Mouse (Mus musculus): ENCODE results near the gene Ankrd16.

Gene Ankrd16

DNA sequence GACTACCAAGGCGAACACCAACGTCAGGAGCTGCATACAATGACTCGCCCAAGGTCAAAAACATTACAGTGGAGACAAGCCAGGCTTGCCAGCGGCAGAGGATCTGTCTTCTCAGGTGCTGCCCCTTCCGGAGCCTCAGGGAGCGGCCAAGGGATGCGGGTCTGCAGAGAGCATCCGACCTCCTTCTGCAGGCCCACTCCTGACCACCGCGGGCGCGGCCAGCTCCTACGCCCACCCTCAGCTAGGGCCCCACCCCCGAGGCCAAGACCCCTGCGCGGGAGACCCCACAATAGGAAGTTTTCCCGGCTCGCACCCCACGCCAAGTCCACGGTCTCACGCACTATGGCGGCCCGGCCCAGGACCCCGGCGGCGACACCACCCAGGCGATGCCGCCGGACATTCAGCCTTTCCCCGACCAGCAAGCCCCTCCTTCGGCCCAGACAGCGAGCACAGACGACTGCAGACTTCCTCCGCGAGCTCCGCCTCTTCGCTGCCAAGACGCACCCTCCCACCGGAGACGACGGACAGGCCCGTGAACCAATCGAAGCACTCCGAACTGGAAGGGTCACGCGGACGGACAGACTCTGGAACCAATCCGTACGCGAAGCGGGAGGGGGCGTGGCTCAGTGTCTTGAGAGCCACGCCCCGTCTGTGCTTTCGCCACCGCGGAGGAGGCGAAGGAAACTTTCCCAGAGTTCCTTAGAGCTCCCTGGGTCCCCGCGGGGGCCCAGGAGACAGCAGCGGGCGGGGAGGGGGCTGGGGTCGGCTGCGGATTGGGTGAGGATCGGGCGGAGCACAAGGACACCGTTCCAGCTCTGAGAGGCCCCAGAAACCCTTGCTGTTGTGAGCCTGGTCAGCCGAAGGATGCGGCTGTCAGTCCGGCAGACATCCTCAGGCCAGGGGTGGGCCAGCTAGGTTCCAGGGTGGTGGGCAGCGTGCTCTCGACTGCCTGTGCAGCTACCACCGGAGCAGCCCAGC lies at the start of gene Ankrd16, which contains the start of gene Fbh1:
Ankrd16 (plus strand) TSS at position 786 of the 978 bp plus-strand sequence.
Fbh1 (minus strand) TSS at position 492 of the 978 bp plus-strand sequence.
- DNase-seq (ENCODE audit: low spot score) = peak; percentile 100

DNA sequence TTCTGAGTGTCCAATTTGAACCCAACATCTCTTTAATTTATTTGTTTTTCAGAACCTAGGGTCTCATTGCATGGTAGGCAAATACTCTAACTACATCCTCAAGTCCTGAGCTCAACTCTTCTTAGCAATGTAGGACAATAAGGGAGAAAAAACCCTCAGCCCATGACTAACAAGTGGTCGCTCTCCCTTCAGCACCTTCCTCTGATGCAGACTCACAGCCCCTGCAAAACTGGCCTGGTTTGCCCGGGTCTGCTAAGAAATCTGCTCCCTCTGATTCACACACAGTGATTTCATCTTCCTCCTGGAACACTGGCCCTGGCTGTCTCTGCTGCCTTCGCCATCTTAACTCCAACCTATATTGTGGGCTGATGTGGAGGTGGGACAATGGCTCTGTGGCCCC lies 48.6 kb upstream of the Ankrd16 start:
- DNase-seq (ENCODE audit: low spot score) = no peak

DNA sequence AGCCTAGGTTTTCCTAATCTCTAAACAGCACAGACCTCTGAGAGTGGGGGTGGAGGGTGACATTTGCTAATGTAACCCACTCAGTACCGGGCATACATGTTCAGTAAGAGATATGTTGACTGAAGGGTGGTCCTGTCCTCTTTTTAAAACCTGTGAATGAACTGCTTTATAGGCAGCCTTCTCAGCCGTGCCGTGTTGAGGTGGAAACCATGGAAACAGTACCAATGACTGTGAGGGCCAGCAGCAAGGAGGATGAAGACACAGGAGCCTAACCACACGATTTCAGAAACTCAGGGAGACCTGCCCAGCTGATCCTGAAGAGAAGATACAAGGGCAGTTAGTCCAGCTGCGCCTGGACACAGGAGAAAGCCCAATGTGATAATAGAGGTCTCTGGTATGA lies 44.7 kb upstream of the Ankrd16 start:
- DNase-seq (ENCODE audit: low spot score) = no peak

DNA sequence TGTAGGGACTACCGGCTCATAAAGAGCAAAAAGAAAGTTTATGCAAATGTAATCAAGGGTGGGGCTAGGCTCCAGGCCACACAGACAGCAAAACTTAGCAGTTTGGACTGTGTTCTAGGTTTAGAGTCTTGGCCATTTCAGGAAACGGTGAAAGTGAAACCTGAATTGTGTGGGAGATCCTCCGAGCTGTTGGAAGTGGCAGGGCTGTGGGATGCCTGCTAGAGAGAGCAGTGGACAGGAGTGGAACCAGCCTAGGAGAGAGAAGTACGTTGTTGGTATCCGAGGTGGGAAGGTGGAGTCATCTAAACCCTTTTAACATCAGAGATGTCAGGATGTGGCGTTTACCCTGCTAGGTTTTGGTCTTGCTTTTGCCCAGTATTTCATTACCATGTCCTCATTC lies 41.8 kb upstream of the Ankrd16 start:
- DNase-seq (ENCODE audit: low spot score) = no peak

DNA sequence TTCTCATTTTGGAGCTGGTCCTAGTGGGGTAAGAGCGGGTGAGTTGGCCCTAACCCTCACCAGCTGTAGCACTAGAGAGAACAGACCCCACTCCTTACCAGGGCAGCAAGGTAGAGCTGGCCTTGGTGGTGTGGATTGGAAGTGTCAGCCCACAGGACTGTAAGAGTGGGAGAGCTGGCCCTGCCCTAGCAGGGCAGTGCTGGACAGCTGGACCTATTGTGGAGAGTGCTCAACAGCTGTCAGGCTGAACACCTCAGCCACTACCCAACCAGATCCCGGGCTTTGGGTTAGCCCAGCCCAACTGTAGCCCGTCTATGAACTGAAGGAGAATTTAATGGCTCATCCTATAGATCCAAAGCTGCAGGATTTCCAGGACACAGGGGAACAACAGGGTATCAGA lies 38.9 kb upstream of the Ankrd16 start:
- DNase-seq (ENCODE audit: low spot score) = no peak

DNA sequence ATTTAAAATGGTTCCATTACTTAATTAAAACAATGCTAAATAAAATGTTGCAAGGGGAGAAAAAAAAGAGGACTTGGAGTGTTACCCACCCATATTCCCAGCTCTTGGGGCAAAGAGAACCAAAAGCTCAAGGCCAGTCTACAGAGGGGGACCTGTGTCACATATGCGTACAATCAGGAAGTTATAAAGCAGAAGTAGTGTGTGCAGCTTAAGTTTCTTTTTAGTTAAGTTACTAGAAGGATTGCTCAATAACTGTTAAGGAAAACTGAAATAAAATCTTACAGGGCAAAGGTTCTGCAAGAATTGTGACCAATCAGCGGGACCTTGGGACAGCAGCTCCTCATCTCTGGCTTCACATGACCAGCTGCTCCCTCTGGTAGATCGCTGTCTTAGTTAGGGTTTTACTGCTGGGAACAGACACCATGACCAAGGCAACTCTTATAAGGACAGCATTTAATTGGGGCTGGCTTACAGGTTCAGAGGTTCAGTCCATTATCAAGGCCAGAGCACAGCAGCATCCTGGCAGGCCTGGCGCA lies 38.1 kb upstream of the Ankrd16 start:
- no peak for DNase-seq (ENCODE audit: low spot score)

DNA sequence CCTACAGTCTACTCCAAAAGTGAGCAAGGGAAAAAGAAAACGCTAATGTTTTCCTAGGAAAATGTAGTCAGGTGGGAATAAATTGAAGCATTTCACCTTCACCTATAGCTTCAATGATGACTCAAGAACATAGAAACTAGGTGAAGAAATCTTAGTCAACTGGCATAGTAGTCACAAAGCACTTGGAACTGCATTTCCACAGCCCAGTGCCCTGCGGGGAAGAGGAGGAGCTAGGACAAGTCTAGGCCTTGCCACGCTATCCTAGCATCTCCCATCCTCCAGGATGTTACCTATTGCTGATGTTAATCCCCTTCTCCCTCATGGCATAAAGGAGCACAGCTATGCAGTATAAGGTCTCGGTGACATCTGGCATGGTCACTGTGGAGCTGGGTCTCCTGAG lies 15.1 kb upstream of the Ankrd16 start:
- DNase-seq (ENCODE audit: low spot score) = no peak

DNA sequence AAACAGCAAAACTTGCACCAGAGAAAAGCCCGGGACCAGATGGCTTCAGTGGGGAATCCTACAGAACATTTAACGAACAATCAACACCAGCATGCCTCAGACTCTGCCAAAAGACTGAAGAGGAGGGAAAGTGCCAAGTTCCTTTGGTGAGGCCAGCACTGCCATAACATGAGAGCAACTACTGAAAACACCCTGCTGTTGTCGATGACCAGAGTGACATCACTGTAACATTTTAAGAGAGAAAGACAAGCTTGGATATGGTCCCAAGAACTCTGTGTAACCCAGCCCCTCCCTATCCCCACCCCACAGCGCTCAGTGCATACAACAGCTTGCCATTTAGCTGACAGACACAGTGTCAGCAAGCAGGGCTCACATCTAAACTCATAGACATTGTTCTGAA lies 12.0 kb upstream of the Ankrd16 start:
- DNase-seq (ENCODE audit: low spot score) = no peak

DNA sequence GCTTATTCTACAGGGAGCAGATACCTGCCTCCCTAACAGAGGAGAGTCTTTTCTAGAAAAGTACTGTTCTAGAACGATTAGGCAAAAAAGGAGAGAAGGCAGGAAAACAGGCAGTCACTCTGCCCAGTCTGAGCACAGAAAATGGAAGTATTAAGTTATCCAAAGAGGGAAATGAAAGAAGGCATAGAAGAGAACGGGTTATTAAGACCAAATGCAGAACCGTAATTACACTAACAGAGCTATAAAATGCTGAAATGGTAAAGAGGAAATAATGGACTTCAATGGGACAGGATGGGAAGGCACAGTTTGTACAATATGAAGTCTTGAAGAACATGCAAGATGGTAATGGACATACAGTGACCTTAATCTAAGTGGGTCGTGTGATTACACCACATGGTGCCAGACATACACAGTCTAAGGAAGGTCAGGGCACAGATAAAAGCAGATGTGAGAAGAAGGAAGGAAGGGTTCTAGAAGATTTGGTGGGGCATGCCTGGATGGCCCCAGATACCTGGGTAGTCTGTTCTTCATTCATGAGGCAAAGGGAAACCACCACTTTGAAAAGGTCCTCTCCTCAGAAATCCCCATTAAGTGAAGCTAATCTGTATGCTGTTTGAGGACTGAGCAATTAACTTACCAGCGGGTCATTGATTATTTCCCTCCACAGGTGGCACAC lies 11.1 kb upstream of the Ankrd16 start:
- DNase-seq (ENCODE audit: low spot score) = no peak

DNA sequence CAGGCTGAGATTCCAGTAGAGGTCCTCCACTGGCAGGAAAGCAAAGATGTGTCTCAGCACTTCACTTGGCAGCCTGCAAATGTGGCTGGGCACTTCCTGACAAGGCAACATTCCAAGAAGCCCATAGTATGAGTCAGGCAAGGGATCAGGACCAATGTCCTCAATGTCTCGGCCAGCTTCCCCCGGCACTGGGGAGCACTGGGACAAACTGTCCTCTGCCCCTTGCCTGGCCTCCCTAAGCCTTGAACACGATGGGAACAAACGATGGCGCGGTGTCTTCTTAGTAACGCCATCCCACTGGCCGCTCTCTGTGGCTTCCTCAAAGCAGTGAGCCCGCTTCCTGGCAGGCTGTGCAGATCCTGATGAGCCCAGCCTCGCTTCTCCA lies 10.5 kb upstream of the Ankrd16 start:
- DNase-seq (ENCODE audit: low spot score) = no peak

DNA sequence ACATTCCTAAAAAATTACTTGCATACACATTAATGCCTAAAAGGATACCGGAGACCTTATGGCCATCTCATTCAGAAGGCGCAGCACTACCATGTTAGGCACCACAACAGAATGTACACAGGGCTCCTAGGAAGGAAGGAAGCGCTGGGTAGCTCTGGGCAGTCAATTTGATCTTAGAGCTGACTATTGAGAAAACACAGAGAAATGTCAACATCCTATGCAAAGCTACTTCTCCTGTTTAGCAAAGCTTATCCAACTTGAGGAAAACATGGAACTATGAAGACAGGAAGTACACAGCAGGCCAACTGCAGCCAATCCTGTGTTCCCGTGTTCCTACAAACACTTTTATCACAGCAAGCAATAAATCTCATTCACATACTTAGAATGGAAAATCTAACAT lies 6.0 kb upstream of the Ankrd16 start:
- DNase-seq (ENCODE audit: low spot score) = no peak

DNA sequence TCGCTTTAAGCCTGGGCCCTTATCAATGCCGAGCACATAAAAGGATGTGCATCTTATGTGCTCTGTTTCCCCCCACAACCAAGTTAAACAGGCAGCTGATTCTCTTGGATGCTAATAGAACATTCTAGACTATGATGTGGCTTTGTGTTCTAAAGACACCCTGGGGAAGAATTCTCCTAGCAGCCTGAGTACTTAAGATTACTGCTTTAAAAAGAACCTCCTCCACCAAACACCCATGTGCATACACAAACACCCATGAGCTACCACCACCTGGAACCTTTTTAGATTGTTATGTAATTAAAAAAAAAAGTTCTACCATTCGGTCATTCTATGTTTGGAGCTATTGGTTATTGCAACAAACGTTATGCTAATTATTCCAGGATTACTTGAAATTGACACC lies 5.3 kb upstream of the Ankrd16 start:
- DNase-seq (ENCODE audit: low spot score) = no peak

DNA sequence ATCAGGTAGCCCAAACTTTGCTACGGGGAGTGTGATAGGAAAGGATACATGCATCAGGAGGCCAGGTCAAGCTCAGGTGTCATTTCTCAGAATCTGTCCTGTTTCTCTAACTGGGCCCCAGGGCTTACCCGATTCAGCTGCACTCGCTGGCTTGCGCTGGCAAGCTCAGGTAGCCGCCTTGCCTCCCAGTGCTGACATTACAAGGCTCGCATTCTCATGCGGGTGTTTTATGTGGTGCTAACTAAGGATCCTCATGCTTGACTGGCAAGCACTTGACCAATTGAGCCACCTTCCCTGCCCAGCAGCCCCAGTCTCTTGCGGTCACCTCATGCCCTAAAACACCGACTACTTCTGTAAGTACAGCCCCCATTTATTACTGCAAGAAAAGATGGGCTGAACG lies 3.2 kb upstream of the Ankrd16 start:
- no peak for DNase-seq (ENCODE audit: low spot score)

DNA sequence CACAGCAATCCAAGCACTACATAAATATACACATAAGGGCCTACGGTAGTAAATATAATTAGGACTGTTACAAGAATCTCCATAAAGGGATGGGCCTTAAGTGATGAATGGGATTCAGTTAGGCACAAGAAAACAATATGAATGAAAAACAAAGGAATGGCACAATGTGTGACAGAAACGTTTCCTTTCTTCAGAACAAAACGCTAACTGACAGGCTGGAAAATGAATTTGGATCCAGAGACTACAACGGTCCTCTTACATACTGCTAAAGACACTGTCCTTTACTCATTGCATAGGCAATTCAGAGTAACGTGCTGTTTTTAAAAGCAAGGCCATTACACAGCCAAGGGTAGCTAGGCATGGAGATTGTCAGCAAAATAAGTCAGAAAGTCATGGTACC lies 2.6 kb upstream of the Ankrd16 start:
- DNase-seq (ENCODE audit: low spot score) = no peak

DNA sequence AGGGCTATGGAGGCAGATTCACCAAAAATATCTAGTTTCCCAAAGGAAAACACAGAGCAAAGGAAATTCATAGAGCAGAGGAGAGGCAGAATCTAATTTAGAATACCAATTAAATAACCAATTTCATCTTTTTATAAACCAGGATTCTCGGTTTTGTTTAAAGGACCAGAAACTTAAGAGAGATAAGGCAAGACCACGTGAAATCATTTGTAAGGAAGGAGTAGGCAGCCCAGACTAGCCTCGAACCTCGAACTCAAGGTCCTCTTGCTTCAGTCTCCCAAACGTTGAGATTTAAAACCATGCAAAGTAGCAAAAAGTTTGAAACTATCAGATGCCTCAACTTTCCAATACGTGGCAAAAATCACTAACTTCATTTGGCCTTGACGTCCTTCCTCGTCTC lies 1.3 kb upstream of the Ankrd16 start:
- no peak for DNase-seq (ENCODE audit: low spot score)

DNA sequence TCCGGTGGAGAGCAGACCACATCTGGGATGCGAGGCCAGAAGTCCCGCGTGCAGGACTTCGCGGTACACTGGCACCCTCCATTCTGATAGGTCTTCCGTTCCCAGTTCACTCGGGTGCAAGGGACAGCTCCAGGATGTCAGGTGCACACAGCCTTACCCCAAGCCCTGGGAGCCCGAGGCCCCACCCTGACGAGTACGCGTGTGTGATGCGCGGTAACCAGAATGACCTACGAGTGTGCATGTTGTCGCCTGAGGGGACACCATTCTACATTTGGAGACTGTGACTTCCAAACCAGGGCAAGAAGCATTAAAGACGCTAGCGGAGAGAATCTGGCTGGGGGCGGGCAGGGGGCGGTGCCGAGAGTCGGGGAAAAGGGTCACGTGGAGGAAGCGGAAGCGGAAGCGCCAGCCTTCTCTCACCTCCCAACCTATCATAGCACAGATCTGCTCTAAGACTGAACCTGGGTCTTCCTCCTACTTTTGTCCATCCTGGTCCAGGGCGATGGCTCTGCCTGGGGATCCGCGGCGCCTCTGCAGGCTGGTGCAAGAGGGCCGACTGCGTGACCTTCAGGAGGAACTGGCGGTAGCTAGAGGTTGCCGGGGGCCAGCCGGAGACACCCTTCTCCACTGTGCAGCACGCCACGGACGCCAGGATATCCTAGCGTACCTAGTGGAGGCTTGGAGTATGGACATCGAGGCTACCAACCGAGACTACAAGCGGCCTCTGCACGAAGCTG lies 579 bp downstream of the Ankrd16 start:
- DNase-seq (ENCODE audit: low spot score) = peak; percentile 84

DNA sequence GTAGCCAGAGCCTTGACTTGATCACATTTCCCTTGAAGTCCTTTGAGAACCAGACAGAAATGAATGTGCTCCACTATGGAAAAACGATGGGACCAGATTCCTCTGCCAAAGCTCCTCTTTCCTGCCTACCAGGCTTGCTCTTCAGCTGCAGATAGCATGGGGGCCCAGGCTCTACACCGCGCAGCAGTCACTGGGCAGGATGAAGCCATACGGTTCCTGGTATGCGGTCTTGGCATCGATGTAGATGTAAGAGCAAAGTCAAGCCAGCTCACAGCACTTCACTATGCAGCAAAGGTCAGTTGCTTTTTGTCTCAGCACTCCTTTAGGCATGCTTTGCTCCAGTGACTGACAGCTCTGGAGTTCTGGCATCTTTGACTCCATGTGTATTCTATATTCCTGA lies 6.5 kb downstream of the Ankrd16 start:
- DNase-seq (ENCODE audit: low spot score) = no peak

DNA sequence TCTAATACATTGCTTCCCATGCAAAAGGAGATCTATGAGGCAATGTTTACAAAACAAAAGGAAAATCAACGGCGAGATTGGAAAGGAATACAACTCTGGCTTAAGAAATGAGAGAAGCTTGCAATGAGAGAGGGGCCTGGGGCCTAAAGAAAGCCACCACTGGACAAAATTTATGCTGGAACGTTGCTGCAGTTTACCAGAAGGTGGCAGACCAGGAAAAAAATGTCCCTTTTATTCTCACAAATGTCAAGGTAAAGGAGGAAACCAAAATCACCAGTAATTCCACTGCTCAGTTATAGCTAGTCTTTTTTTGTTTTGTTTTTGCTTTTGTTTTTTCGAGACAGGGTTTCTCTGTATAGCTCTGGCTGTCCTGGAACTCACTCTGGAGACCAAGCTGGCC lies 17.0 kb downstream of the Ankrd16 start:
- no peak for DNase-seq (ENCODE audit: low spot score)

DNA sequence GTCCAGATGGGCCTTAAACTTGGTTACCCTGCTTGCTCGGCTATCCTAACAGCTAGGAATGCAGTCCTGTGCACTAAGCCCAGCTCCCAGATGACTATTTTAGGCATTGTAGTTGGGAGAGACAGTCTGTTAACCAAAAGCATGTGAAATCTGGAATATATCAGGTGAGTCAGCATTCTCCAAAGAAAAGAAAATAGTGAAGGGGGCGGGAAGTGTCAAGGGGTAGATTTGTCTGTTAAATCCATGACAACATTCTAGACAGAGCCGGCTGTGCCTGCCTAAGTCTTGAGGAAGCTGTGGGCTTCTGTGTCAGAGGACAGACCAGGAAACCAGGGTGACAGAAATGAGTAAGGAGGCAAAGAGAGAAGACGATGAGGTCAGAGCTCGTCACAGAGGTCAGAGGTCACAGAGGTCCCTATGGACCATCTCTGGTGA lies 20.3 kb downstream of the Ankrd16 start:
- no peak for DNase-seq (ENCODE audit: low spot score)

DNA sequence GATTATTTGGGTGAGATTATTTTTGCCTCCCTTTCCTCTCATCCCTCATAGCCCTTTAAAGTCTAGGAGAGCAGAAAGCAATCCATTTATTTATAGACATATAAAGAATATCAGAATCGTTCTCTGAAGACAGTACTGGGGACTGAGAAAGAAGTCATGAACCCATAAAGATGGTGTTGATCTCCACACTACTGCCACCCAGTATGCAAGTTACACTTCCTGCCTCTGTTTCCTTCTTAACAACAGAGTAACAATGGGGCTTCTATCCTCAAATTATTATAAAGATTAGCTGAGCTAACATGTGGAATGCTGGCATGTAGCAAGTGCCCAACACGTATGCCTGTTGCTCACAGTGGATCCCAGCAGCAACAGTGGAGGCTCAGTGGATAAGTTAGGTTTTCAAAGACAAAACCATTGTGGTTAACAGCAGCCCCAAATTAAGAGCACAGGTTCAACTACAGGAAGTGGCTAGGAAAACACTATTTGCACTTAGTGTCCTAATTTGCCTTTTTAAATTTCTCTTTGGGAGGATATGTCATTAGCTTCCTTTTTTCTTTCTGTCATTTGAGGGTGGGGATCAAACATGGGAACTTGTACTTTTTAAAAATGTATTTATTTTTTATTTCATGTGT lies 23.7 kb downstream of the Ankrd16 start:
- DNase-seq (ENCODE audit: low spot score) = no peak

Measured in urinary bladder, postnatal 14 days (tissue).